Mouse (Mus musculus) spleen, adult 2 months (tissue): Measurements from ENCODE around the gene Rab3b.

Experiments used
- CTCF ChIP-seq: fragments of 200-500 bp; IDR thresholded peaks from 2 replicates; pipeline ENCODE4 v1.5.1; 2011; ENCODE audit warnings: mild to moderate bottlenecking, inconsistent platforms; ENCODE audit not compliant: insufficient read depth, insufficient read length, insufficient replicate concordance; ENCODE audit errors: extremely low read depth
- POLR2A ChIP-seq: fragments of 200-500 bp; IDR thresholded peaks from 2 replicates; pipeline ENCODE4 v1.6.1; 2011; ENCODE audit warnings: low read depth, low read length, inconsistent platforms

- TF ChIP-seq CTCF (no peak), POLR2A (no peak)
Measured at GRCm38 (mm10) chr4:108841920-108842578, 36.8 kb upstream of the Rab3b start.
